In genomic region chr8:15221211-15221912, GRCm38 (mm10) we compare ENCODE assay signal across 8 mouse cellular contexts.
DNase-seq lines count a peak whose midpoint lies in the region; ATAC-seq and TF ChIP-seq lines count a peak whose summit lies in the region.

No protein-coding gene starts in this region.

- peaks cover 8% of the 10 kb centered on the region for H3K9me3 ChIP-seq in heart, embryonic 12.5 days (replicated peaks)
- H3K9me3 ChIP-seq in hindbrain, embryonic 12.5 days (replicated peaks), result no peaks in the 10 kb centered on the region
- no peaks in the 10 kb centered on the region for H3K9me3 ChIP-seq in liver, postnatal 0 days (ENCODE audit: low read length)

- H3K36me3 ChIP-seq in heart, embryonic 12.5 days, result no peaks in the 10 kb centered on the region
- no peaks in the 10 kb centered on the region for H3K36me3 ChIP-seq in hindbrain, embryonic 12.5 days
- no peaks in the 10 kb centered on the region for H3K36me3 ChIP-seq in liver, postnatal 0 days (replicated peaks; ENCODE audit: insufficient read depth, low read length)

- H3K27me3 ChIP-seq in heart, embryonic 12.5 days (replicated peaks), result no peaks in the 10 kb centered on the region
- no peaks in the 10 kb centered on the region for H3K27me3 ChIP-seq in hindbrain, embryonic 12.5 days
- H3K27me3 ChIP-seq in liver, postnatal 0 days (ENCODE audit: insufficient read depth, low read length), result no peaks in the 10 kb centered on the region

- no peaks in the 10 kb centered on the region for H3K4me1 ChIP-seq in heart, embryonic 12.5 days (replicated peaks)
- H3K4me1 ChIP-seq in hindbrain, embryonic 12.5 days, result no peaks in the 10 kb centered on the region
- H3K4me1 ChIP-seq in liver, postnatal 0 days (ENCODE audit: insufficient read depth), result no peaks in the 10 kb centered on the region

- H3K27ac ChIP-seq in heart, embryonic 12.5 days (ENCODE audit: poor library complexity, severe bottlenecking), result no peak overlapping the region
- H3K27ac ChIP-seq in hindbrain, embryonic 12.5 days, result no peak overlapping the region
- no peak overlapping the region for H3K27ac ChIP-seq in liver, postnatal 0 days (ENCODE audit: low read depth)

- peak; percentile 67 for TF ChIP-seq CTCF in liver, postnatal 0 days (IDR thresholded peaks at IDR 0.05; ENCODE audit: low read depth)

- H3K9ac ChIP-seq in heart, embryonic 12.5 days, result no peak overlapping the region
- H3K9ac ChIP-seq in hindbrain, embryonic 12.5 days, result no peak overlapping the region
- no peak overlapping the region for H3K9ac ChIP-seq in liver, postnatal 0 days (replicated peaks)

- ATAC-seq in heart, embryonic 12.5 days (ENCODE audit: insufficient number of reproducible peaks, low FRiP score), result no peak
- peak; percentile 59 for ATAC-seq in hindbrain, embryonic 12.5 days (ENCODE audit: low FRiP score)
- ATAC-seq in liver, postnatal 0 days, result no peak
- no peak for ATAC-seq in inflammation-experienced regulatory T-cells, adult 6 months

- no peak for TF ChIP-seq EP300 in liver, postnatal 0 days (IDR thresholded peaks at IDR 0.05; ENCODE audit: low read depth)

- WGBS in heart, embryonic 12.5 days, result 39% methylated on average over 13 of the region's 13 CpGs
- WGBS in hindbrain, embryonic 12.5 days, result 41% methylated on average over 13 of the region's 13 CpGs
- 37% methylated on average over 13 of the region's 13 CpGs for WGBS in liver, postnatal 0 days (ENCODE audit: insufficient replicate concordance)

- H3K4me3 ChIP-seq in heart, embryonic 12.5 days, result no peak overlapping the region
- no peak overlapping the region for H3K4me3 ChIP-seq in hindbrain, embryonic 12.5 days
- H3K4me3 ChIP-seq in liver, postnatal 0 days (ENCODE audit: low read depth, low read length), result no peak overlapping the region

- peak; percentile 27 for DNase-seq in heart, adult 8-10 months (ENCODE audit: low spot score)
- peak; percentile 49 for DNase-seq in R1 (ENCODE audit: low read depth, low spot score)
- DNase-seq in embryo, embryonic 10.5 days (ENCODE audit: low spot score), result peak; percentile 80
- peak; percentile 54 for DNase-seq in liver, postnatal 0 days
- peak; percentile 20 for DNase-seq in ovary, postnatal 36 days (ENCODE audit: low spot score)

- no peak overlapping the region for H3K4me2 ChIP-seq in heart, embryonic 12.5 days
- no peak overlapping the region for H3K4me2 ChIP-seq in hindbrain, embryonic 12.5 days (replicated peaks)
- H3K4me2 ChIP-seq in liver, postnatal 0 days (ENCODE audit: low read depth, low read length), result no peak overlapping the region

Comparison
In these comparisons a context has a peak if more than half of its experiments do, and no peak if none do; other contexts are left out.
1. DNase-seq: peak in every context shown above with its lines; median percentile 80 in embryo, embryonic 10.5 days; 54 in liver, postnatal 0 days; 49 in R1; 27 in heart, adult 8-10 months; 20 in ovary, postnatal 36 days.